Mouse (Mus musculus) neural tube, embryonic 13.5 days (tissue): ENCODE results near the gene Zan. TPM values are rescaled to one million over a fixed set of nuclear protein-coding genes. Genes with fewer than 3 reads are reported as not detected.

ENCODE experiments used
- ATAC-seq: fragments of 200-750 bp; cut with Nextera tagmentation; 2 replicates; pipeline ENCODE4 v1.8.0; 2017; ENCODE audit warnings: low read depth, mild to moderate bottlenecking, moderate TSS enrichment, moderate library complexity
- H3K27ac ChIP-seq: fragments of 300-500 bp; sonication (generic); replicated peaks from 2 replicates; pipeline ENCODE4 v1.5.1; 2015; ENCODE audit warnings: moderate library complexity, mild to moderate bottlenecking, inconsistent platforms
- H3K27me3 ChIP-seq: fragments of 300-500 bp; sonication (generic); 2 replicates; pipeline ENCODE4 v1.6.1; 2015; ENCODE audit warnings: mild to moderate bottlenecking, inconsistent platforms
- H3K36me3 ChIP-seq: fragments of 300-500 bp; sonication (generic); 2 replicates; pipeline ENCODE4 v1.6.1; 2015; ENCODE audit warnings: mild to moderate bottlenecking, inconsistent platforms
- H3K4me1 ChIP-seq: fragments of 300-500 bp; sonication (generic); replicated peaks from 2 replicates; pipeline ENCODE4 v1.6.1; 2015; ENCODE audit warnings: inconsistent platforms
- H3K4me2 ChIP-seq: fragments of 300-500 bp; sonication (generic); 2 replicates; pipeline ENCODE4 v1.6.1; 2015; ENCODE audit warnings: inconsistent platforms, mild to moderate bottlenecking, moderate library complexity
- H3K4me3 ChIP-seq: fragments of 300-500 bp; sonication (generic); 2 replicates; pipeline ENCODE4 v1.5.1; 2015; ENCODE audit warnings: mild to moderate bottlenecking, inconsistent platforms
- H3K9ac ChIP-seq: fragments of 300-500 bp; sonication (generic); 2 replicates; pipeline ENCODE4 v1.6.1; 2015; ENCODE audit warnings: moderate library complexity, mild to moderate bottlenecking, inconsistent platforms
- H3K9me3 ChIP-seq: fragments of 300-500 bp; sonication (generic); 2 replicates; pipeline ENCODE4 v1.6.1; 2016; ENCODE audit warnings: inconsistent platforms
- WGBS: fragments of 180-500 bp; shearing (Covaris S2); methylation state at CpG from one replicate; pipeline ENCODE4 v1.1.7; 2015; 5-methylcytosine and 5-hydroxymethylcytosine counted together
- polyA plus RNA-seq: library from polyadenylated mRNA; unstranded; fragments of >200 nt; fragmentation: Nextera tagmentation; extraction: Ambion mirVana; gene quantifications from 2 replicates; pipeline ENCODE4 v1.2.1, GENCODE M21; 2015

The Zan gene
- polyA plus RNA-seq, 1 experiment from 2014 or later, result 0.08 TPM

DNA sequence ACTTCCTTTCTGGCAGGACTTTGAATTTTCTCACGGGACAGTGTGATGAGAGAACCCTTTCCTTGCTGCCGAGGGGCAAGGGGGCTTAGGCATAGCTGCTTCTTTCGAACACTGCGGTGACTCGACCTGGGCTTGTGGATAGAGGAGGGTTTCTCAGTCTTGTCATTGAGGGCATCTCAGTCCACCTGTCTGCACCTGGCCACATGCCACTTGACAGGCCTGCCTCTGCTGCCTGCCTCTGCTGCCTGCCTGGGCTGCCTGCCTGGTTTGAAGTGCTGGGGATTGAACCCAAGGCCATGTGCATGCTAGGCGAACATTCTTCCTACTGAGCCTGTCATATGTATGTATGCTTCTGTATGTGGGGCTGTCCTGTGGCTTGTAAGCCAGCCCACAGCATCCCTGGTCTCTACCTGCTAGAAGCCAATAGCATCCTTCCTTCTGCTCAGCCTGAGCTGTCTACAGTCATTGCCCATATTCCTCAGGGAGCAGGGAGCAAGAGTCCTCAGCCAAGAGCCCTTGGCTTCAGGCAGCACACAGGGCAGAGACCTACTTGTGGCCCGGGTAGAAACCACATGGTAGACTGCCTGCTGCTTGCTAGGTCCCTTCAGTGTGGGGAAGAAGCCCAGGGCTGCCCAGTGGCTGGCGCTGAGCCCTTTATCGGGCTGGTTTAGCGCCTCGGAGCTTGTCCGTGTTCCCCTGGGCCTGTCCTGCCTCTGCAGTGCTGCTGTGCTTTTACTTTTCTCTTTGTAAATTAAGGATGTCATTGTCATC is 37.3 kb upstream of the Zan start:
- no peak for ATAC-seq
- Histone ChIP-seq H3K36me3 (peaks cover 24% of the 10 kb centered on the region), H3K27me3 (no peaks in the 10 kb centered on the region), H3K9ac (peak overlapping the region; percentile 100; the same call in 1 of the 2 replicates), H3K27ac (no peak overlapping the region), H3K9me3 (no peaks in the 10 kb centered on the region), H3K4me1 (peaks cover 60% of the 10 kb centered on the region), H3K4me3 (peak overlapping the region; percentile 98; the same call in 1 of the 2 replicates), H3K4me2 (0 out of 2 replicates have a peak overlapping the region, but pooled peaks have one; percentile 83)
- WGBS, result 83% methylated on average over 12 of the region's 12 CpGs

DNA sequence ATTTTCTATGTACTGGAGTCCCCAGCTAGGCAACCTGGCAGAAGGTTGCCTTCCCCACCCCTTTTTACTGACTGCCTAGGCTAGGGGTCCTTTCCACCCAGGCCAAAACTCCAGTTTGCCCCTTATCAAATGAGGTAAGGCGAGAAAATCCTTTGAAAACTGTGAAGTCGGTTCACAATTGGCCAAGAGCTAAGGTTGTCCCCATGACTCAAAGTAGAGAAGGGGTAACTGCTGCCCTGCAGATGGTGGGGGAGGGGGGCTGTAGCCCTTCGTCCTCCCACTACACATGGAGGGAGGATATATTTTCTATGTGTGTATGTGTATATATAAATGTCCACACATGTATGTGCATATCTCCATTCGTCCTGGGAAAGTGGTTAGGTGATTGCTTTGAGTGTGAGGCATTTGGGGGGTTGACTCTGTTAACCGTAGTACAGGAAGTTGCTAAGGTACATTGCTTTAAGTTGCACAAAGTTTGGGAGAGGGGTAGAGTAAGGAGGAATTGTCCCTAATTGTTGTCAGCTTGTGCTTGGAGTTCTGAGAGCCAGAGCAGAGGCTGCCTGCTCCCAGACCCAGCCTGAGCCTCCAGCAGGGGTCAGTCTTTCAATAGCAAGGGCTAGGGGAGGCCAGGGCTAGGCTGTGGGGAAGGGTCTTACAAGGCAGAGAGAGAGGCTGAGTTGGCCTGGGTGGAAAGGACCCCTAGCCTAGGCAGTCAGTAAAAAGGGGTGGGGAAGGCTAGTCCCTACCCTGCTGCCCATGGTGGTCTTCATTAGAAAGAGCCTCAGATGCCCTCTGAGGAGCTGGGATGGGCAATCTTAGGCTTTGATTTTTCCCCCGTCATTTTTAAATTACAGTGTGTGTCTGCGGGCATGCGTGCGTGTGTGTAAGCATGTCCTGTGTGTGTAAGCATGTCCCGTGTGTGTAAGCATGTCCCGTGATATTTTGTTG is 36.3 kb upstream of the Zan start:
- H3K36me3 ChIP-seq, result peaks cover 13% of the 10 kb centered on the region
- H3K9me3 ChIP-seq, result no peaks in the 10 kb centered on the region
- ATAC-seq, result peak; percentile 33; the same call in 1 of the 2 replicates
- WGBS, result 77% methylated on average over 11 of the region's 11 CpGs
- peak overlapping the region; percentile 83 for H3K4me2 ChIP-seq
- H3K4me3 ChIP-seq, result peak overlapping the region; percentile 98
- H3K27ac ChIP-seq, result peak overlapping the region; percentile 5; the same call in 1 of the 2 replicates
- H3K27me3 ChIP-seq, result no peaks in the 10 kb centered on the region
- H3K9ac ChIP-seq, result peak overlapping the region; percentile 100
- H3K4me1 ChIP-seq, result peaks cover 60% of the 10 kb centered on the region

DNA sequence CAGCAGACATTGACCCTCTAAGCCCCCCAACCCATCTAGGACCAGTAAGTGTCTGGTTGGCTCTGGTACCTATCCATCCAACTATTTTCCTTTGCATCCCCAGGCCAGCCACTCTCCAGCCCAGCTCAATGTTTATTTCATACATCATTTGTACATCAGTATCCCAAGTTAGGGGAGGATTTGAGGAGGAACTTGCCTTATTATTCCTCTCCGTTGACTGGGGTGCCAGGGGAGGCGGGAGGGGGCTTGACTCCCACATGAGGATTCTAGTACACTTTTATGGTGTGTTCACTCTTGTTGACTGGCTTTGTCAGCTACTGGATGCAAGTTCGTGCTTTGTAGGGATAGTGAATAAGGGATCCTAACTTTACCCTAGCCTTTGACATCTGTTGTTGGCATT is 34.8 kb upstream of the Zan start:
- H3K27me3 ChIP-seq, result no peaks in the 10 kb centered on the region
- peak overlapping the region; percentile 98 for H3K4me3 ChIP-seq
- H3K27ac ChIP-seq, result peak overlapping the region; percentile 92
- 57% methylated on average over 3 of the region's 3 CpGs for WGBS
- peak overlapping the region; percentile 100 for H3K9ac ChIP-seq
- H3K4me1 ChIP-seq, result peaks cover 54% of the 10 kb centered on the region
- H3K4me2 ChIP-seq, result peak overlapping the region; percentile 83
- no peak for ATAC-seq
- H3K9me3 ChIP-seq, result no peaks in the 10 kb centered on the region
- 0 out of 2 replicates have a peak, but pooled peaks cover 7% of the 10 kb centered on the region for H3K36me3 ChIP-seq

DNA sequence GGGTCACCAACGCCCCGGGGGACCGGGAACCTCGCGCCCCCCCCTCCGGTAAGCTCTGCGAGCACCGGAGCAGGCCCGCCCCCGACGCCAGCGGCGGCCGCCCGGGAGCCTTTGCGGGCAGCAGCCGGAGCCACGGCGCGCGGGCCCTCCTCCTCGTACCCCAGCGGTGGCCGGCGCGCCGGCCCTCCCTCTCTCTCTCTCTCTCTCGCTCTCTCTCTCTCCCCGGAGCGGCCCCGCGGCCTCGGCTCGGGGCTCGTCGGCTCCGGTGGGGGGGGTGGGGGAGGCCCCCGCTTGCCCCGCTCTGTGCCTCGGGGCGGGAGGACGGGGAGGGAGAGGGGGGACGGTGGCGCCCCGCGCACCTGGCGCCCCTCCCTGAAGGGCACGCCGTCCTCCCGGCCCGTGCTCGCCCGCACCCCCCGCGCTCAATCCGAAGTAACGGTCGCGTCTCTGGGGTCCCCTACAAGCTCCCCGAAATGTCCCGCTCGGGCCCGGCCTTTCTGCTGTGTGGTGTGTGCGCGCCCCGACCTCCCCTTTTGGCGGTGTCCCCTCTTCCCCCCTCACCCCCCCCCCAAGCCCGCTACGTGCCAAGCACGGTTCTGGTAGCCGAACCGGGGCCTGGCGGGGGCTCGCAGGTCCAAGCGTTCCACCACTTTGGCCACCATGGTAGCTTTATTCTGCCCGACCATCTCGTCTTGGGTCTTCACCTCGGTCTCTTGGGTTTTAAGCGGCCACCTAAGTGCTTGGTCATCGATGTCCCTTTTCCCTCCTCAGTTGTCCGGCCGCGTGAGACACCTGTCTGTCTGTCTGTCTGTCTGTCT is 33.9 kb upstream of the Zan start:
- H3K9ac ChIP-seq, result peak overlapping the region; percentile 100
- peak; percentile 29; the same call in 1 of the 2 replicates for ATAC-seq
- 2% methylated on average over 28 of the region's 83 CpGs for WGBS

DNA sequence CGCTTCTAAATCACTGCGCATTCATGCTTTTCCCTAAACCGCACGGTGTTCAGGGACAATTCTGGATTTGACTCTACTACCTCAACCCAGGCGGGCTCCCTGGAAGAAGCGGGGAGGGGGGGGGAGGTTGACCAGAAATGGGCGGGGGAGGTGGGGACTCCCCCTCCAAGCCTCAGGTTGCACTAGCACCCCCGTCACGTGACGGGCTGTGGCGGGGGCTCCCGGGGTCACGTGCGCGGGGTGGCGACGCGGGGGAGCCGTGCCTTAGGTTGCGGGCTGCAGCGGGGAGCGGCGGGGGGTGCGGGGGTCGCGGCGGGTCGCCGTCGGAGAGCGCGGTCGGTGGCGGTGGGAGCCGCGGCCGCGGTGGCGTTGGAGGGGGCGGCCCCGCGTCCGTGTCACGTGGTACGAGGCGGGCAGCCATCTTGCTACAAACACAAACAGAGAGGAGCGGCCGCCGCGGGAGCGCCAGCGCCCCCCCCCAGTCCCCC is 33.2 kb upstream of the Zan start:
- Histone ChIP-seq H3K9ac (peak overlapping the region; percentile 100), H3K4me1 (peaks cover 41% of the 10 kb centered on the region), H3K9me3 (no peaks in the 10 kb centered on the region), H3K27ac (peak overlapping the region; percentile 92), H3K4me2 (peak overlapping the region; percentile 83), H3K27me3 (no peaks in the 10 kb centered on the region), H3K36me3 (0 out of 2 replicates have a peak, but pooled peaks cover 7% of the 10 kb centered on the region), H3K4me3 (peak overlapping the region; percentile 98)
- 2% methylated on average over 42 of the region's 52 CpGs for WGBS
- peak; percentile 68 for ATAC-seq

More for the DNA sequence above, 33.9 kb upstream of the Zan start:
- H3K27ac ChIP-seq, result peak overlapping the region; percentile 92
- no peaks in the 10 kb centered on the region for H3K9me3 ChIP-seq
- peak overlapping the region; percentile 98 for H3K4me3 ChIP-seq
- peaks cover 48% of the 10 kb centered on the region for H3K4me1 ChIP-seq
- peak overlapping the region; percentile 83 for H3K4me2 ChIP-seq
- no peaks in the 10 kb centered on the region for H3K27me3 ChIP-seq
- H3K36me3 ChIP-seq, result 0 out of 2 replicates have a peak, but pooled peaks cover 7% of the 10 kb centered on the region

DNA sequence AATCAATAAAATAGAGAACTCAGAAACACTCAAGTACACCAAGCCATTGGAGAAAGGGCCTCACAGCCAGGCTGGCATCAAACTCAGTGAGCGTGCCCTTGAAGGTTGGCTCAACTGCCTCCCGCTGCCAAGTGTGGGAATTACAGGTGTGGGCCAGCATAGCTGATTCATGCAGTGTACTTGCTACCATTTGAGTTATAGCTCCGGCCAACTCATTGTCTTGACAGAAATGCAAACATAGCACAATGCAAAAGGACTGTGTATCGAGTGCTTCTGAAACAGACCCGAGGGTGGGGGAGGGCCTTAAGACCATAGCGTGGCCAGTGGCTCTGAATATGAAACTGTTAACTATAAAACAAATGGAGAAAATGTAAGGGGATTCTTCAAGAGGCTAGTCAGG is 27.2 kb upstream of the Zan start:
- ATAC-seq, result no peak
- Histone ChIP-seq H3K4me1 (peaks cover 25% of the 10 kb centered on the region), H3K36me3 (peaks cover 12% of the 10 kb centered on the region), H3K27me3 (no peaks in the 10 kb centered on the region), H3K4me3 (no peak overlapping the region), H3K27ac (no peak overlapping the region), H3K4me2 (no peak overlapping the region), H3K9ac (no peak overlapping the region), H3K9me3 (no peaks in the 10 kb centered on the region)
- 81% methylated on average over 6 of the region's 6 CpGs for WGBS

DNA sequence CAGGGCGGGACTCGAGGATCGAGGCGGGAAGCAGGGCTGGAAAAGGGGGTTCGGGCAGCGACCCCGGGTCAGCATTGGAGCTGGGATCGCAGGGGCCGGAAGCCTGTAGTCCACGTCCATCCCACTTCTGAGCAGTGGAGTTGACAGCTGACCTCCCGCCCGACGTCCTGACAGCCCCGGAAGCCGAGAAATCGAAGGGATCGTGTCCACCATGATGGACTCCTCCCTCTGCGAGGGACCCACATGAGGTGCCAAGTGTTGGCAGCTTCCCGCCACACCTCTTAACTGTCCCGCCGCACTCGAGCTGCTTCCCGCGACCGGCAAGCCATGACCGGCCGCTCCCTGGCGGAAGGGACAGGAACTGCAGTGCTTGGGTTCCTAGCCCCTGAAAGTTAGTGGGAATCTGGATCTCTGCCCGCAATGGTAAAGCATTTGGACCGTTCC is 25.8 kb upstream of the Zan start:
- under 1% methylated on average over 29 of the region's 30 CpGs for WGBS
- peak overlapping the region; percentile 68 for H3K4me2 ChIP-seq
- peaks cover 25% of the 10 kb centered on the region for H3K4me1 ChIP-seq
- H3K9me3 ChIP-seq, result no peaks in the 10 kb centered on the region
- H3K27me3 ChIP-seq, result no peaks in the 10 kb centered on the region
- peak overlapping the region; percentile 95 for H3K27ac ChIP-seq
- H3K9ac ChIP-seq, result peak overlapping the region; percentile 69
- peak; percentile 81 for ATAC-seq
- H3K4me3 ChIP-seq, result peak overlapping the region; percentile 52
- H3K36me3 ChIP-seq, result peaks cover 12% of the 10 kb centered on the region

DNA sequence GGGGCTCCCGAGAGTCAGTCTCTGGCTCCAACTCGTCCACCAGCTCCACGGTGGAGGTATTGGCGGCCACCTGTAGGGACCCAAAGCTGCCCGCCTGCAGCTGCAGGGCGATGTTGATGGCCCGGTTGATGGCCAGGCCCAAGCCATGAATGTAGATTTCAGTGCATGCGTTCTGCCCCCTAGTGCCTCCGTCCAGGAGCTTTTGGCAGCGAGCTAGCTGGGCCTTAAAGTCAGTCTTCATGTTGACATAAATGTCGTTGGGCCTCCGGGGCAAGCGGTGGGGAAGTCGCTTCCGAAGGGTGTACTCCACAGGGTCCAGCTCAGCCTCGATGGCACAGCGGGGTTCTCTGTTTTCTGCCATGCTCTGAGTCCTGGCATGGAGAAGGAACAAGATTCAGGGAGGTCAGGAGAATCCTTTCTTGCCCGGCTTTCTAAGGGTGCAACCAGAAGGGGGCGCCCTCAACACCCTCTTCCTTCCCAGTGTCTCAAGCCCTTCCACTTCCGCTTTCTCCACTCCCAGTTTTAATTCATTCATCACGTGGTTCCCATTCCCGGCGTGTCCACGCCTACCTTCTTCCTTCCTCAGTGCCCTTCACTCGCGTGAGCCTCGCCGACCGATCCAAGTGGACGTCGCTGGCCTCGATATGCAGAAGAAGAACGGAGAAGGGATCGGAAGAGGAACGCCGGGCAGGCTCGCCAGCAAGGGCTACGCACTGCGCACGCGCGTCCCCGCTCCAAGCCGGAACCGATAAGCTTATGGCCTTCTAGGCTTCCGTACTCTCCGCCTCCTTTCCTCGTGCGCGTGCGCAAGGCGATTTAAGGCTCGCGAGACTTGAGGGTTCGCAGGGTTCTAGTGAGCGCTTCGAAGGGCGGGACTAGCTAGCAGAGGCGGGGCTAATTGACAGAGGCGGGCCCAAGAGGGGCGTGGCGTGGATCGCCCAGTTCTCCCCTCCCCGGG is 25.1 kb upstream of the Zan start, which contains the start of gene Pop7:
TSS of gene Pop7 (minus strand) at position 810 of the 958 bp plus-strand sequence.
- Histone ChIP-seq H3K27me3 (no peaks in the 10 kb centered on the region), H3K36me3 (peaks cover 12% of the 10 kb centered on the region), H3K4me3 (peak within 1 kb of the TSS; percentile 52), H3K27ac (peak within 1 kb of the TSS; percentile 95), H3K4me1 (peaks cover 25% of the 10 kb centered on the region), H3K4me2 (peak within 1 kb of the TSS; percentile 68), H3K9ac (peak within 1 kb of the TSS; percentile 76), H3K9me3 (no peaks in the 10 kb centered on the region)
- 2% methylated on average over 64 of the region's 64 CpGs for WGBS
- peak; percentile 96 for ATAC-seq

DNA sequence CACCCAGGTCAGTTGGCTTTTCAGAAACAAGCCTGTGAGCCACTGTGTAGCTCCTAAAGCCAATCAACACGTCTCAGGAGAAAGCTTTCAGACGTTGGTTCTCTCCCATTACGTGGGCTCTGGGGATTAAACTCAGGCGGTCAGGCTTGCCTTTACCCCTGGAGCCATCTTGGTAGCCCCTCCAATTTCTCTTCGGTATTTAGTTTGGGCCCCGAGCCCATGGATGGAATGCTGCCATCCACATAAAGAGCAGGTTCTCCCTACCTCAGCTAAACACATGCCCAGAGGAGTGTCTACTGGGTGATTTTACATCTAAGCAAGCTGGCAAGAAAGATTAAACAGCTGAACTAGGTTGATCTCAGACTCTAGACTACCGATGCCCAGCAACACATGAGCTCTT is 23.3 kb upstream of the Zan start:
- ATAC-seq, result no peak
- Histone ChIP-seq H3K9ac (no peak overlapping the region), H3K4me2 (no peak overlapping the region), H3K27me3 (no peaks in the 10 kb centered on the region), H3K36me3 (peaks cover 12% of the 10 kb centered on the region), H3K4me1 (peaks cover 25% of the 10 kb centered on the region), H3K4me3 (no peak overlapping the region), H3K9me3 (no peaks in the 10 kb centered on the region), H3K27ac (no peak overlapping the region)
- 90% methylated on average over 7 of the region's 7 CpGs for WGBS

DNA sequence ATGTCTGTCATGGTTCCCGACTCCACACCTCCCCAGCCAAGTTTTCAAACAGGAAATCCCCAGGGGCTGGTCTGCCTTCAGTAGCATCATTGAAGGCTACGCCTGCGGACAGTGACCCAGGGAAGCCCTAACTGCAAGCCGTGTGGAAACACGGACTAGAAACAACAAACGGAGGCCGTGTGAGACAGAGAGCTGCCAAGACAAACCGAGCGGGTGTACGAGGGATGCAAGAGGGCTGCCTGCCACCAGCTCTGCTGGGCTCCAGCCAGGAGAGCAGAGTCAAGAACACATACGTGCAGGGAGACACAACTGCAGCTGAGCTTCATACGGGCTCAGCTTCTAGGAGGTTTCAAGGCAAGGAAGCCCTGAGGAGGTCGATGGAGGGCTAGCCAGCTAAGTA is 17.0 kb upstream of the Zan start:
- H3K9ac ChIP-seq, result no peak overlapping the region
- H3K27me3 ChIP-seq, result no peaks in the 10 kb centered on the region
- 78% methylated on average over 13 of the region's 13 CpGs for WGBS
- no peak overlapping the region for H3K4me2 ChIP-seq
- H3K9me3 ChIP-seq, result no peaks in the 10 kb centered on the region
- H3K4me1 ChIP-seq, result peaks cover 6% of the 10 kb centered on the region; the same call in 1 of the 2 replicates
- no peak for ATAC-seq
- H3K27ac ChIP-seq, result no peak overlapping the region
- H3K36me3 ChIP-seq, result no peaks in the 10 kb centered on the region
- no peak overlapping the region for H3K4me3 ChIP-seq
